Mouse (Mus musculus) ES-Bruce4 (cell line): Measurements from ENCODE around the gene Eml3. TPM values are rescaled to one million over a fixed set of nuclear protein-coding genes. Genes with fewer than 3 reads are reported as not detected.

Experiments
- H3K27ac ChIP-seq: 2 replicates; pipeline ENCODE4 v1.5.1; 2012; ENCODE audit warnings: low read length, inconsistent platforms; ENCODE audit not compliant: insufficient read depth
- H3K27me3 ChIP-seq: 2 replicates; pipeline ENCODE4 v1.6.1; 2012; ENCODE audit warnings: mild to moderate bottlenecking, low read length, inconsistent platforms; ENCODE audit not compliant: control insufficient read depth, poor library complexity, insufficient read depth, severe bottlenecking
- H3K36me3 ChIP-seq: 2 replicates; pipeline ENCODE4 v1.6.1; 2012; ENCODE audit warnings: inconsistent platforms, mild to moderate bottlenecking, low read length, moderate library complexity; ENCODE audit not compliant: control insufficient read depth, poor library complexity, insufficient read depth, severe bottlenecking
- H3K4me1 ChIP-seq: one replicate; pipeline ENCODE4 v1.8.1; 2011; ENCODE audit warnings: low read length; ENCODE audit not compliant: control insufficient read depth, insufficient read depth
- H3K4me3 ChIP-seq: 2 replicates; pipeline ENCODE4 v1.5.1; 2011; ENCODE audit warnings: low read depth, mild to moderate bottlenecking, low read length
- H3K9ac ChIP-seq: 2 replicates; pipeline ENCODE4 v1.6.1; 2012; ENCODE audit warnings: low read depth, mild to moderate bottlenecking, inconsistent platforms; ENCODE audit not compliant: poor library complexity, severe bottlenecking
- H3K9me3 ChIP-seq: replicated peaks from 2 replicates; pipeline ENCODE4 v1.6.1; 2012; ENCODE audit warnings: mild to moderate bottlenecking, low read length, inconsistent platforms; ENCODE audit not compliant: control insufficient read depth, poor library complexity, insufficient read depth, severe bottlenecking
- CTCF ChIP-seq: IDR thresholded peaks from one replicate; pipeline ENCODE4 v1.8.1; 2011; ENCODE audit warnings: low read depth, low read length
- EP300 ChIP-seq: IDR thresholded peaks from 2 replicates; pipeline ENCODE4 v1.6.1; 2011; ENCODE audit warnings: low read depth, low read length; ENCODE audit not compliant: insufficient read depth
- POLR2A ChIP-seq: IDR thresholded peaks from one replicate; pipeline ENCODE4 v1.8.1; 2011; ENCODE audit warnings: low read length; ENCODE audit not compliant: insufficient read depth
- polyA plus RNA-seq: library from polyadenylated mRNA; stranded (reverse); fragments of >200 nt; gene quantifications from 2 replicates; pipeline ENCODE4 v1.2.4, GENCODE M21; 2011; ENCODE audit warnings: low read depth; ENCODE audit not compliant: missing spikeins, insufficient read depth, insufficient read length

Eml3 gene
- polyA plus RNA-seq, 1 experiment, result 19.2 TPM

GRCm38 (mm10) chr19:8944750-8945149 lies 15.4 kb downstream of the Eml3 start:
- H3K36me3 ChIP-seq, result peaks cover 44% of the 10 kb centered on the region
- H3K4me1 ChIP-seq, result peaks cover 2% of the 10 kb centered on the region
- no peak overlapping the region for H3K9ac ChIP-seq
- no peak overlapping the region for H3K4me3 ChIP-seq
- H3K27ac ChIP-seq, result no peak overlapping the region
- TF ChIP-seq EP300, result no peak
- H3K27me3 ChIP-seq, result no peaks in the 10 kb centered on the region
- H3K9me3 ChIP-seq, result no peaks in the 10 kb centered on the region

DNA sequence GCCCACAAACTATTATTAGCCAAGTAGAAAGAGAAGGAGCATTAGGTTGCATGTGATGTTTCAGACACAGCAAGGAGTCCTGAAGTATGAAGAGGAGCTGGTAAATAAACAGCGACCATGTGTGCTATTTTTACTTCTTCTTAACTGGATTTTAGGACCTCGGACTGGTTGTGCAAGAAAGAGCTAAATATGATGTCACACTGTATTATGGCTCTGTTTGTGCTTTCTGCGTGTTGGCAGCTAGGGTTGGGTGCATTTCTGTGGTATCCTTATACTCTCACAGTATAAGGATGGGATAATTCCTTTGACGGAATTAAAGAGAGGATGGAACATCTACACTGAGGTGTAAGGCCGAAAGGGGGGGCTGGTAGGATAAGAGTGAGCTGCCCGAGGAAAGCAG lies 15.9 kb downstream of the Eml3 start:
- H3K9ac ChIP-seq, result no peak overlapping the region

GRCm38 (mm10) chr19:8946929-8947328 lies 17.6 kb downstream of the Eml3 start:
- Histone ChIP-seq H3K9ac (no peak overlapping the region), H3K36me3 (peaks cover 57% of the 10 kb centered on the region), H3K27ac (no peak overlapping the region), H3K4me3 (no peak overlapping the region), H3K9me3 (no peaks in the 10 kb centered on the region), H3K27me3 (no peaks in the 10 kb centered on the region), H3K4me1 (no peaks in the 10 kb centered on the region)
- no peak for TF ChIP-seq EP300
- TF ChIP-seq POLR2A, result no peak
- no peak for TF ChIP-seq CTCF

More for the DNA sequence above, 15.9 kb downstream of the Eml3 start:
- Histone ChIP-seq H3K36me3 (peaks cover 47% of the 10 kb centered on the region), H3K27me3 (no peaks in the 10 kb centered on the region), H3K4me3 (no peak overlapping the region), H3K27ac (no peak overlapping the region), H3K4me1 (peaks cover 2% of the 10 kb centered on the region), H3K9me3 (no peaks in the 10 kb centered on the region)
- TF ChIP-seq CTCF (no peak), EP300 (no peak), POLR2A (no peak)

DNA sequence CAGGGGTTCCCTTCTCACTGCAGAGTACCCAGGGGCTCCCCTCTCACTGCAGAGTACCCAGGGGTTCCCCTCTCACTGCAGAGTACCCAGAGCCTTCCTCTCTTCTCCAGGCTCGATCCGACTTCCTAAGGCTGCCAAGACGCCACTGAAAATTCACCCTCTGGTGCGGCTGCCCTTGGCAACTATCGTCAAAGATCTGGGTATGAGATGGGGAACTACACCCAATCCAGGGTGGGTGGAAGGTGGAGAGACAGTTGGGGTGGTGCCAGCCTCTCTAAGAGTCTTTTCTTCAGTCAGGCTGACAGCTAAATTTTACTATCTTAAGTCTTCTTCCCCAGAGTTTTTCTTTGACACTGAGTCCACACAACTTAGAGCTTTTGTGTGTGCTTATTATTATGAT lies 20.8 kb downstream of the Eml3 start:
- H3K27ac ChIP-seq, result no peak overlapping the region
- TF ChIP-seq CTCF (no peak), EP300 (no peak), POLR2A (no peak)
- no peaks in the 10 kb centered on the region for H3K27me3 ChIP-seq
- H3K4me3 ChIP-seq, result no peak overlapping the region
- no peaks in the 10 kb centered on the region for H3K4me1 ChIP-seq
- H3K9ac ChIP-seq, result no peak overlapping the region
- peaks cover 55% of the 10 kb centered on the region for H3K36me3 ChIP-seq
- H3K9me3 ChIP-seq, result no peaks in the 10 kb centered on the region

GRCm38 (mm10) chr19:8952241-8952640 lies 22.9 kb downstream of the Eml3 start:
- H3K27ac ChIP-seq, result no peak overlapping the region
- H3K27me3 ChIP-seq, result no peaks in the 10 kb centered on the region
- TF ChIP-seq EP300 (no peak), POLR2A (no peak), CTCF (no peak)
- H3K36me3 ChIP-seq, result peaks cover 51% of the 10 kb centered on the region
- no peak overlapping the region for H3K9ac ChIP-seq
- no peaks in the 10 kb centered on the region for H3K9me3 ChIP-seq
- H3K4me3 ChIP-seq, result no peak overlapping the region
- H3K4me1 ChIP-seq, result no peaks in the 10 kb centered on the region

DNA sequence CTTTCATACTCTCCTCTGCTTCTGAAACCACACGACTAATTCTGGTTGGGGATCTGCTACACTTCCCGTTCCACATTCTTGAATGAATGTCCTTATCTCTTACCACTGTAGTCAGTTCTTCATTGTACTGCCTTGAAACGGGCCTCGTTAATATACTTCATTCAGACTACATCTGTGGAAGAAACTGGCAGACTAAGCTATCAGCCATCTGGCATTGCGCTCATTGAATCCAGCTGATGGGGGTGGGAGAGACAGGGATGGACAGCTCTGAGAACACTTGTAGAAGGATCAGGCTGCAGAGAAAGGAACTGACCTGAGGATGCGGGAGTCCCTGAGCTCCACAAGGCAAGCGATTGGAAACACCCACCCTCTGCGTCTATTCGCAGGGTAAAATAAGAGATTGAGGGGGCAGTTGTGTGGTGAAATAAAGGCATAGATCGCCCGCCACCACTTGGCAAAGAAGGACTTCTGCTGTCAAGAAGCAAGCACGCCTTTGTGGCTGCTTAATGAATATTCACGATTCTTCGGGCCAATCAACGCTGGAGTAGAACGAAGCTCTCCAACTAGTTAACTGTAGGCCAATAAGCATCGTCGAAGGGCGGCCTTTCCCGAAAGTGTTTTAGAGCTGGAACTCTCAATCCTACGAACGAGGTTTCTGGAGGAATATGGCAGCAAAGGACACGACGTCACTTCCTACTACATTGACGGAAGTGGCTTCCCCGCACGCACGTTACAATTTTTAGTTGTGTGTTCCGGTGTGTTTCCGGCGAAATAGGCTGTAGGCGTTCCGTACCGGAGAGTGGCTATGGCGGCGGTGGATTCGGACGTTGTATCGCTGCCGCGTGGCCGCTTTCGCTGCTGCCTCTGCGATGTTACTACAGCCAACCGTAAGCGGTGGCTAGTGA lies 24.0 kb downstream of the Eml3 start, which contains the start of gene Tut1:
TSS of gene Tut1 (plus strand) at position 713 of the 905 bp plus-strand sequence.
- H3K27ac ChIP-seq, result peak within 1 kb of the TSS; percentile 41
- H3K36me3 ChIP-seq, result peaks cover 44% of the 10 kb centered on the region
- no peaks in the 10 kb centered on the region for H3K27me3 ChIP-seq
- no peaks in the 10 kb centered on the region for H3K4me1 ChIP-seq
- no peaks in the 10 kb centered on the region for H3K9me3 ChIP-seq
- peak within 1 kb of the TSS; percentile 85 for H3K9ac ChIP-seq
- H3K4me3 ChIP-seq, result peak within 1 kb of the TSS; percentile 96
- peak; percentile 46; the same call in 1 of the 2 replicates for TF ChIP-seq EP300
- no peak for TF ChIP-seq CTCF
- peak; percentile 74 for TF ChIP-seq POLR2A
